Mouse (Mus musculus): ENCODE measurements at regions not wholly inside any gene's neighbourhood (a gene's known extent, or its start where the extent isn't known, plus 50 kb on each side); places are given as distances from the start of the nearest gene placed in this dataset.

GRCm38 (mm10) chr9:30190078-30190477 is 227.1 kb upstream of the Ntm start:
- Histone ChIP-seq H3K4me1 (ENCODE audit: control insufficient read depth, insufficient read depth, low read length) (no peaks in the 10 kb centered on the region), H3K27ac (ENCODE audit: low read length) (no peak overlapping the region), H3K9me3 (replicated peaks; ENCODE audit: control insufficient read depth, low read length) (no peaks in the 10 kb centered on the region), H3K9ac (ENCODE audit: low read length) (no peak overlapping the region), H3K4me2 (ENCODE audit: low read depth, low read length) (no peak overlapping the region), H3K4me3 (ENCODE audit: low read length) (no peak overlapping the region), H3K36me3 (ENCODE audit: control insufficient read depth, insufficient read depth) (no peaks in the 10 kb centered on the region), H3K27me3 (ENCODE audit: control insufficient read depth, insufficient read depth, low read length) (no peaks in the 10 kb centered on the region)
- no peak for ATAC-seq (replicated peaks; ENCODE audit: extremely low read depth, insufficient read depth, low FRiP score)
- WGBS = 95% methylated on average over 5 of the region's 5 CpGs

GRCm38 (mm10) chr9:30191119-30191518 is 228.2 kb upstream of the Ntm start:
- no peak for ATAC-seq (replicated peaks; ENCODE audit: extremely low read depth, insufficient read depth, low FRiP score)
- Histone ChIP-seq H3K4me1 (ENCODE audit: control insufficient read depth, insufficient read depth, low read length) (no peaks in the 10 kb centered on the region), H3K4me2 (ENCODE audit: low read depth, low read length) (no peak overlapping the region), H3K27me3 (ENCODE audit: control insufficient read depth, insufficient read depth, low read length) (no peaks in the 10 kb centered on the region), H3K9ac (ENCODE audit: low read length) (no peak overlapping the region), H3K36me3 (ENCODE audit: control insufficient read depth, insufficient read depth) (no peaks in the 10 kb centered on the region), H3K4me3 (ENCODE audit: low read length) (no peak overlapping the region), H3K27ac (ENCODE audit: low read length) (no peak overlapping the region), H3K9me3 (replicated peaks; ENCODE audit: control insufficient read depth, low read length) (no peaks in the 10 kb centered on the region)

- Histone ChIP-seq H3K27me3 (ENCODE audit: control insufficient read depth, insufficient read depth, low read length) (no peaks in the 10 kb centered on the region), H3K4me1 (ENCODE audit: control insufficient read depth, insufficient read depth, low read length) (no peaks in the 10 kb centered on the region), H3K9me3 (replicated peaks; ENCODE audit: control insufficient read depth, low read length) (no peaks in the 10 kb centered on the region), H3K4me2 (ENCODE audit: low read depth, low read length) (no peak overlapping the region), H3K9ac (ENCODE audit: low read length) (no peak overlapping the region), H3K27ac (ENCODE audit: low read length) (no peak overlapping the region), H3K36me3 (ENCODE audit: control insufficient read depth, insufficient read depth) (no peaks in the 10 kb centered on the region), H3K4me3 (ENCODE audit: low read length) (no peak overlapping the region)
- no peak for ATAC-seq (replicated peaks; ENCODE audit: extremely low read depth, insufficient read depth, low FRiP score)
These were observed 229.0 kb upstream of the Ntm start for GRCm38 (mm10) chr9:30191902-30192301.

GRCm38 (mm10) chr9:30194866-30195265 is 231.9 kb upstream of the Ntm start:
- Histone ChIP-seq H3K36me3 (ENCODE audit: control insufficient read depth, insufficient read depth) (no peaks in the 10 kb centered on the region), H3K27me3 (ENCODE audit: control insufficient read depth, insufficient read depth, low read length) (no peaks in the 10 kb centered on the region), H3K9me3 (replicated peaks; ENCODE audit: control insufficient read depth, low read length) (no peaks in the 10 kb centered on the region), H3K27ac (ENCODE audit: low read length) (no peak overlapping the region), H3K4me3 (ENCODE audit: low read length) (no peak overlapping the region), H3K4me1 (ENCODE audit: control insufficient read depth, insufficient read depth, low read length) (no peaks in the 10 kb centered on the region), H3K9ac (ENCODE audit: low read length) (no peak overlapping the region), H3K4me2 (ENCODE audit: low read depth, low read length) (no peak overlapping the region)
- no peak for ATAC-seq (replicated peaks; ENCODE audit: extremely low read depth, insufficient read depth, low FRiP score)
- 77% methylated on average over 3 of the region's 3 CpGs for WGBS

- Histone ChIP-seq H3K27me3 (ENCODE audit: control insufficient read depth, insufficient read depth, low read length) (no peaks in the 10 kb centered on the region), H3K36me3 (ENCODE audit: control insufficient read depth, insufficient read depth) (no peaks in the 10 kb centered on the region), H3K9me3 (replicated peaks; ENCODE audit: control insufficient read depth, low read length) (no peaks in the 10 kb centered on the region), H3K4me2 (ENCODE audit: low read depth, low read length) (no peak overlapping the region), H3K4me3 (ENCODE audit: low read length) (no peak overlapping the region), H3K9ac (ENCODE audit: low read length) (no peak overlapping the region), H3K27ac (ENCODE audit: low read length) (no peak overlapping the region), H3K4me1 (ENCODE audit: control insufficient read depth, insufficient read depth, low read length) (no peaks in the 10 kb centered on the region)
- ATAC-seq (replicated peaks; ENCODE audit: extremely low read depth, insufficient read depth, low FRiP score) = no peak
- 81% methylated on average over 3 of the region's 3 CpGs for WGBS
These were observed 224.5 kb upstream of the Snx19 start for GRCm38 (mm10) chr9:30202411-30202810.

- no peak overlapping the region for H3K4me3 ChIP-seq (ENCODE audit: low read length)
- no peak overlapping the region for H3K27ac ChIP-seq (ENCODE audit: low read length)
- H3K4me2 ChIP-seq (ENCODE audit: low read depth, low read length) = no peak overlapping the region
- H3K36me3 ChIP-seq (ENCODE audit: control insufficient read depth, insufficient read depth) = no peaks in the 10 kb centered on the region
- ATAC-seq (replicated peaks; ENCODE audit: extremely low read depth, insufficient read depth, low FRiP score) = no peak
- no peaks in the 10 kb centered on the region for H3K27me3 ChIP-seq (ENCODE audit: control insufficient read depth, insufficient read depth, low read length)
- 80% methylated on average over 4 of the region's 4 CpGs for WGBS
- H3K9ac ChIP-seq (ENCODE audit: low read length) = no peak overlapping the region
- no peaks in the 10 kb centered on the region for H3K9me3 ChIP-seq (replicated peaks; ENCODE audit: control insufficient read depth, low read length)
- no peaks in the 10 kb centered on the region for H3K4me1 ChIP-seq (ENCODE audit: control insufficient read depth, insufficient read depth, low read length)
These were observed 219.3 kb upstream of the Snx19 start for GRCm38 (mm10) chr9:30207631-30208030.

- WGBS = 55% methylated on average over 1 of the region's 1 CpGs
- H3K36me3 ChIP-seq (ENCODE audit: control insufficient read depth, insufficient read depth) = no peaks in the 10 kb centered on the region
- H3K9ac ChIP-seq (ENCODE audit: low read length) = no peak overlapping the region
- H3K9me3 ChIP-seq (replicated peaks; ENCODE audit: control insufficient read depth, low read length) = no peaks in the 10 kb centered on the region
- no peaks in the 10 kb centered on the region for H3K4me1 ChIP-seq (ENCODE audit: control insufficient read depth, insufficient read depth, low read length)
- H3K27me3 ChIP-seq (ENCODE audit: control insufficient read depth, insufficient read depth, low read length) = no peaks in the 10 kb centered on the region
- ATAC-seq (replicated peaks; ENCODE audit: extremely low read depth, insufficient read depth, low FRiP score) = no peak
- H3K4me3 ChIP-seq (ENCODE audit: low read length) = no peak overlapping the region
- no peak overlapping the region for H3K4me2 ChIP-seq (ENCODE audit: low read depth, low read length)
- H3K27ac ChIP-seq (ENCODE audit: low read length) = no peak overlapping the region
These were observed 217.1 kb upstream of the Snx19 start for GRCm38 (mm10) chr9:30209806-30210205.

GRCm38 (mm10) chr9:30212471-30213075 is 214.3 kb upstream of the Snx19 start:
- no peak for ATAC-seq (replicated peaks; ENCODE audit: extremely low read depth, insufficient read depth, low FRiP score)
- H3K36me3 ChIP-seq (ENCODE audit: control insufficient read depth, insufficient read depth) = no peaks in the 10 kb centered on the region

GRCm38 (mm10) chr9:30234501-30235163 is 192.3 kb upstream of the Snx19 start:
- WGBS = 65% methylated on average over 8 of the region's 8 CpGs
- no peak overlapping the region for H3K4me3 ChIP-seq (ENCODE audit: low read length)
- ATAC-seq (replicated peaks; ENCODE audit: extremely low read depth, insufficient read depth, low FRiP score) = no peak
- no peaks in the 10 kb centered on the region for H3K27me3 ChIP-seq (ENCODE audit: control insufficient read depth, insufficient read depth, low read length)
- no peaks in the 10 kb centered on the region for H3K36me3 ChIP-seq (ENCODE audit: control insufficient read depth, insufficient read depth)
- H3K27ac ChIP-seq (ENCODE audit: low read length) = no peak overlapping the region
- H3K9ac ChIP-seq (ENCODE audit: low read length) = no peak overlapping the region
- H3K4me1 ChIP-seq (ENCODE audit: control insufficient read depth, insufficient read depth, low read length) = no peaks in the 10 kb centered on the region
- H3K4me2 ChIP-seq (ENCODE audit: low read depth, low read length) = no peak overlapping the region
- H3K9me3 ChIP-seq (replicated peaks; ENCODE audit: control insufficient read depth, low read length) = no peaks in the 10 kb centered on the region

More at GRCm38 (mm10) chr9:30212471-30213075, 214.3 kb upstream of the Snx19 start:
- WGBS = 74% methylated on average over 3 of the region's 3 CpGs
- Histone ChIP-seq H3K27ac (ENCODE audit: low read length) (no peak overlapping the region), H3K4me3 (ENCODE audit: low read length) (no peak overlapping the region), H3K4me2 (ENCODE audit: low read depth, low read length) (no peak overlapping the region), H3K4me1 (ENCODE audit: control insufficient read depth, insufficient read depth, low read length) (no peaks in the 10 kb centered on the region), H3K27me3 (ENCODE audit: control insufficient read depth, insufficient read depth, low read length) (no peaks in the 10 kb centered on the region), H3K9ac (ENCODE audit: low read length) (no peak overlapping the region), H3K9me3 (replicated peaks; ENCODE audit: control insufficient read depth, low read length) (no peaks in the 10 kb centered on the region)

All from heart, embryonic 16.5 days (tissue).